Mouse (Mus musculus) megakaryocyte, embryonic 14.5 days (primary cell): Measurements from ENCODE around the gene A430078G23Rik.

Experiments
- FLI1 ChIP-seq: IDR thresholded peaks from 2 replicates; pipeline ENCODE4 v1.6.1; 2012; ENCODE audit warnings: low read length, inconsistent platforms, mixed read lengths
- GATA1 ChIP-seq: IDR thresholded peaks from 3 replicates; pipeline ENCODE4 v1.6.1; 2012; ENCODE audit warnings: mixed read lengths, low read length, inconsistent platforms, borderline replicate concordance

GRCm38 (mm10) chr8:3353811-3354442, 712 bp downstream of the A430078G23Rik start:
- TF ChIP-seq GATA1 (no peak), FLI1 (no peak)
